ENCODE assay signal across 16 mouse cellular contexts in genomic region chr8:36306336-36306735, GRCm38 (mm10).
DNase-seq lines count a peak whose midpoint lies in the region.
"Had no signal": no experiment of that assay in that cellular context is flagged by ENCODE, and none has a peak within 500 bp of the region (broad histone marks: within the 10 kb centered on the region; RNA-seq: fewer than 3 reads in every experiment).

No protein-coding gene starts in this region.

- DNase-seq in adrenal gland, adult 8-10 months, result peak; percentile 49
- DNase-seq in adrenal gland, adult 18-20 months (ENCODE audit: low spot score in 2 of 2), result no peak
- DNase-seq in ovary, adult 18-20 months (ENCODE audit: low spot score), result peak; percentile 28
- no peak for DNase-seq in ovary, postnatal 36 days (ENCODE audit: low spot score)
- DNase-seq in adrenal gland, postnatal 14 days, result peak; percentile 24
- DNase-seq in brain, adult 2 months (ENCODE audit: low read depth, low spot score), result peak; percentile 50
- DNase-seq in spleen, postnatal 10 days (ENCODE audit: low spot score in 2 of 2), result no peak
- no peak for DNase-seq in spleen, adult 12 weeks (ENCODE audit: low spot score)
- DNase-seq: cerebellum, adult 11 months; cerebellum, adult 2 months; cerebellum, adult 9-11 months; cerebellum, postnatal 25 days; forebrain, postnatal 0 days; gastrocnemius, postnatal 10 days; gastrocnemius, postnatal 36 days; kidney, adult 18-20 months had no signal

Comparison
In these comparisons a context has a peak if more than half of its experiments do, and no peak if none do; other contexts are left out.
1. DNase-seq: peak in adrenal gland, adult 8-10 months (single experiment), ovary, adult 18-20 months (single experiment), adrenal gland, postnatal 14 days (single experiment) and brain, adult 2 months (single experiment); none in adrenal gland, adult 18-20 months (0 of 2), ovary, postnatal 36 days (single experiment), spleen, postnatal 10 days (0 of 2) and spleen, adult 12 weeks (single experiment).